Mouse (Mus musculus): ENCODE measurements around the gene Nrsn2. TPM values are rescaled to one million over a fixed set of nuclear protein-coding genes. Genes with fewer than 3 reads are reported as not detected.
A peak's percentile ranks its signal among the peaks of the same experiment; 100 is the strongest.

Nrsn2 gene
- polyA plus RNA-seq, 1 experiment = 99.0 TPM

DNA sequence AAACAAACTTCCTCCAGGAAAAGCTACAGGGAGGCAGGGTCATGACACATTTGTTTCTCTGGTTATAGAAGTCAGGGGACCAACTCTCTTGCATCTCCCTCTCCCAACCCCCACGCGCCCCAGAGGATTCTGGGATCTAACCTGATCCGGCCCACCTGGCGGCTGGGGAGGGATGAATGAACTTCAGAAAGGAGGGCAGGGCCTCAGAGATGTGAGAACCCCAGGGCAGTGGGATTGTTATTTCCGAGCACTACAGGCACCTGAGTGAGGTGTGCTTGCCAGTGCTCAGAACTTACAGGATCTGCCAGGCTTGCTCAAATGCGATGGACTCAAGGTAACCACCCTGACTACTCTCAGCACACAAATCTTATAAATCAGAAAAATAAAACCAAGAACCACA, 31.0 kb downstream of the Nrsn2 start:
- no peak for DNase-seq (ENCODE audit: extremely low spot score in 1 of 2, low spot score in 1 of 2)

DNA sequence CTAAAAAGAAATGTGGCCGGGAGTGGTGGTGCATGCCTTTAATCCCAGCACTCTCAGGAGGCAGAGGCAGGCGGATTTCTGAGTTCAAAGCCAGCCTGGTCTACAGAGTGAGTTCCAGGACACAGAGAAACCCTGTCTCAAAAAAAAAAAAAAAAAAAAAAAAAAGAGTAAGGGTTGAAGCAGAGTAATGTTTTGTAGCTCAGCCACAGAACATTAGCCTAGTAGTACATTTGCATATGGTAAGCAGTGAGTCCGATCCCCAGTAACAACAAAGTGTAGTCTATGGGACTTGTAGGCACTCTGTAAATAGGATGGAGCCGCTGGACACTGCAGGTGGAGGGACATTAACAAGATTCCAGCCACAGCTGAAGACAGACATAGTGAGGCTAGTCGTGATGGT, 31.5 kb downstream of the Nrsn2 start:
- DNase-seq (ENCODE audit: extremely low spot score in 1 of 2, low spot score in 1 of 2) = no peak

DNA sequence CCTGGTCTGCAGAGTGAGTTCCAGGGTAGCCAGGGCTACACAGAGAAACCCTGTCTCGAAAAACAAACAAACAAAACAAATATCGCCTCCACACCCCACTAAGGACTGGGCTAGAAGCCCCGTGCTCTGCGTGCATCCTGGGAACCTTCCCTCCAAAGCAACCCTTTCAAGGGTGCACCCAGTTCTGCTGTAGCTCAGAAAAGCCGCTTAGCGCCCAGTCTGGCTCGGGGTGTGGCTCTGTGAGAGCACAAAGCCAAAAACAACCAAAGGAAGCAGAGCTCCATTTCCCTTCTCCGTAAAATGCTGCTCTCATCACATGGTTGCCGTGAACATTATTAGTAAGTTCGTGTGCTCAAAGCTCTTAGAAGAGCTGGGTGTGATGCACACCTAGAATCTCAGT, 32.1 kb downstream of the Nrsn2 start:
- no peak for DNase-seq (ENCODE audit: extremely low spot score in 1 of 2, low spot score in 1 of 2)

GRCm38 (mm10) chr2:152343329-152344213, 32.9 kb downstream of the Nrsn2 start, which contains the start of gene Trib3:
Gene Trib3, minus strand, starts transcription at chr2:152344032.
- peak; percentile 25 to 73 for DNase-seq (ENCODE audit: extremely low spot score in 1 of 2, low spot score in 1 of 2)

DNA sequence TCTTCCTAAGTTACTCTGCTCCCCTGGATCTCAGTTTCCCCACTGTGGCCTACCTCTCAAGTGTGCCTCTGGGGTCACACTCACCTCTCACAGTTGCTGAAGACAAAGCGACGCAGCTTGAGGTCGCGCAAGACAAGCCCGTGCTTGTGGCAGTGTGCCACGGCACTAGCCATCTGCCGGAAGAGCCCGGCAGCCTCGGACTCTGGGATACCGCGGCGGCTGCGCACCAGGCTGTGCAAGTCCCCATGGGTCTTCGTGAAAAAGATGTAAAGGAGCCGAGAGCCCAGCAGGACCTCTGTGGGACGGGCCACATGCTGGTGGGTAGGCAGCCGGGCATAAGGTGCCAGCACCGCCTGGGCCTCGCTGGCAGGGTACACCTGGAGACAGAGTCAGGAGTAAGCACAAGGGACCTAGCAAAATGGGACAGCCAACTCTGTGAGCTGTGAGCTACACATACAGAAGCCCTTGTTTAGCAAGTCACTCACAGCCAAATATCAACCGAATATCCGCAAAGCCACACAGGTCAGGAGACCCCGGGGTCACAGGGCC, 36.7 kb downstream of the Nrsn2 start:
- DNase-seq (ENCODE audit: extremely low spot score in 1 of 2, low spot score in 1 of 2) = no peak

DNA sequence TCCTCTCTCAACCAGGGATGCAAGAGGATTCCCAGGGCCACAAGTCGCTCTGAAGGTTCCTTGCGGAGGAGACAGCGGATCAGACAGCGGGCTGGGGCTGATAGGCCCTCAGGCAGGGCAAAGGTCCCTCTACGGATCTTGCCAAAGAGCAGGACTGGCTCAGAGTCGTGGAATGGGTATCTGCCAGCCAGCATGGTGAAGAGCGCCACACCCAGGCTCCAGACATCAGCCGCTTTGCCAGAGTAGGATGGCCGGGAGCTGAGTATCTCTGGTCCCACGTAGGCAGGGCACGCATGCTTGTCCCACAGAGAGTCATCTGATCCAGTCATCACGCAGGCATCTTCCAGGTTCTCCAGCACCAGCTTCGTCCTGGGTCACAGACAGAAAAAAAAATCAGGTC, 38.1 kb downstream of the Nrsn2 start:
- no peak for DNase-seq (ENCODE audit: extremely low spot score in 1 of 2, low spot score in 1 of 2)

DNA sequence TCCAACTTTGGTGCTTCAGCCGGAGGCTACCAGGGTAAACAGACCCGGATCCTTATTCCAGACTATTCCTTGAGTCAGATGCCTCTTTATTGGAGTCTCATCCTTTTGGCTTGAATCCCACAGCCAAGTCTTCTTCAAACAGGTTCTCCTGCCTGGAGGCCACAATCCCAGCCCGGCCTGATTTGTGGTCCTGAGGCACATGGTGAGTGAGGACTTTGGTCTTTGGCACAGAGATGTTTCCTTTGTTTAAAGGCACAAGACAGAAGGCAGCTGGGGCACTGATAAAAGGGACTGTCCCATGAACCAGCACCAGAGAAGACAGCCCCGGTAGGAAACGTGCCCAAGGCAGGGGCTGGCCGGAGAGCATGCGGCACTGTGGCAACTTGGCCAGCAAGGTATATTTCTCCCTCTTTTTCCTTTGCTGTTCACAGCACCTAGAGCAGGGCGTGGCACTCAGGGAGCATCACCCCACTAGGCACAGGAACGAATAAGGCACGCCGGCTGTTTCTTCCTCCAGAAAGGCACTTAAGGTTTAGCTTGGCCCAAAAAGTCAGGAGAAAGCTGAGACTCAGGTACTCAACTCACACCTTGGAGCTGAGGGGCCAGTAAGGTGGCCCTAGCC, 38.7 kb downstream of the Nrsn2 start:
- DNase-seq (ENCODE audit: extremely low spot score in 1 of 2, low spot score in 1 of 2) = no peak

DNA sequence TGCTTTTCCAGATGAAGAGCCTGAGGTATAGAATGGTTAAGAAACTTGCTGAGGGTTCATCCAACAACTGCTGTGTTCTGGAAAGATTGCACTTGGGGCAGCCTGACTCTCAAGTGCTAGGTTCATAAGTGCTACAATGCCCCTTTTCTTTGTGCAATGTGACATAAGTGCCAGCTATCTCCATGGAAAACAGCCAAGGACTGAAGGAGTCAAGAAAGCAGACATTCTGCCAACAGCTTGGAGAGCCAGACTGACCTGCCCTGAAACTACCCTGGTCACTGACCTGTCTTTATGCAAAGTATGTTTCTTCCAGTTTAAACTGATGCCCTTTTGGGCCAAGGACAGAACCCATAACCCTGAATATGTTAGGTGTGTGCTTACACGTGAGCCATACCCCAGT, 39.6 kb downstream of the Nrsn2 start:
- DNase-seq (ENCODE audit: extremely low spot score in 1 of 2, low spot score in 1 of 2) = no peak

- peak in 1 of 2 experiments; percentile 26 for DNase-seq (ENCODE audit: extremely low spot score in 1 of 2, low spot score in 1 of 2)
These were observed 41.1 kb downstream of the Nrsn2 start for GRCm38 (mm10) chr2:152335289-152335820.

- no peak for DNase-seq (ENCODE audit: extremely low spot score in 1 of 2, low spot score in 1 of 2)
These were observed 43.0 kb downstream of the Nrsn2 start for GRCm38 (mm10) chr2:152333345-152334006.

- DNase-seq (ENCODE audit: extremely low spot score in 1 of 2, low spot score in 1 of 2) = peak; percentile 84
These were observed 44.2 kb downstream of the Nrsn2 start, which contains the start of gene Rbck1 for GRCm38 (mm10) chr2:152332101-152332825. Gene Rbck1, minus strand, starts transcription at chr2:152332653.

- DNase-seq (ENCODE audit: extremely low spot score in 1 of 2, low spot score in 1 of 2) = no peak
These were observed 45.5 kb downstream of the Nrsn2 start for GRCm38 (mm10) chr2:152330858-152331423.

- DNase-seq (ENCODE audit: extremely low spot score in 1 of 2, low spot score in 1 of 2) = no peak
These were observed 48.5 kb downstream of the Nrsn2 start for GRCm38 (mm10) chr2:152327980-152328379.

DNA sequence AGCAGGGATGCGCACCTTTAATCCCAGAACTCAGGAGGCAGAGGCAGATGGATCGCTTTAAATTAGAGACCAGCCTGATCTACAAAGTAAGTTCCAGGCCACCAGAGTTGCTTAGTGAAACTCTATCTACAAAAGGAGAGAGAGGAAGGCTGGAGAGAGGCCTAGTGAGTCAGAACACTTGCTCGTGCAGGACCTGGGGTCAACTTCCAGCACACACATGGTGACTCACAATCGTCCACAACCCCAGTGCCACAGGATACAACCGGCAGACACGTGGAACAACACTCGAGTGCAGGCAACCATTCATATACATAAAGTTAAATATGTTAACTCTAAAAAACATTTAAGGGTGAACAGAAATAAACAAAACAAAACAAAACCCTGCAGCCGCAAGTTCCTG, 49.8 kb downstream of the Nrsn2 start:
- no peak for DNase-seq (ENCODE audit: extremely low spot score in 1 of 2, low spot score in 1 of 2)

DNA sequence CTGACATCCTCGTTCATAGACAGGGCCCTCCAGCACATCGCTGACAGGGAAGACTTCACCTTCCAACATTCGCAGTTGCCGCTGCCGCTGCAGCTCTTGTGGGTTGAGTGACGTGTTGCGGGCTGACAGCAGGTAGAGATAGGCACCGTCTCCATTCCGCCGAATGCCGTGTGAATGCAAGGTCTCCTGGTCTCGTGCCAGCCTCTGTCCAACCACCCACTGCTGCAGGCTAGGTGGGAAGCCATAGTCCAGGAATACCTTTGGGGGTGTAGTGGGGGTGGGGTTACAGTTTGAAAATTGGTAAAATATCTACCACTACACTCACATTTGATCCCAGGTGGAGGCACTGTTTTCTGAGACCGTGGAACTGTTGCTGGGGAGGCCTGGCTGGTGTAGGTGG, 50.3 kb downstream of the Nrsn2 start:
- no peak for DNase-seq (ENCODE audit: extremely low spot score in 1 of 2, low spot score in 1 of 2)

DNA sequence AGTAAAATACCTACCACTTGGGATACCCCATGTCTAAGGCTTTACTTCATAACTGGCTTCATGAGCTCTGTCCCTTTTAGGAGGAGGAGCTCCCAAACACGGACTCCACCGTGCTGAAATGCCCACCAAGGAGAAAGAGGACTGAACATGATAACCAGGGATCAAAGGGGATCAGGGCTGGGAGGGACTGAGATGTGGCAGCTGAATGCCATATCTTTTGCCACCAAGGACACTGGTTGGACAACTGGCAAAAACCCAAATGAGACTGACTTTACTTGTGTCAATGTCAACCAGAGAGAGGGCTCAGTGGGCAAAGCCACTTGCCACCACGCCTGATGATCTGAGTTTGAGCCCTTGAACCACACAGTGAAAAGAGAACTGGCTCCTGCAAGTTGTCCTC, 51.6 kb downstream of the Nrsn2 start:
- no peak for DNase-seq (ENCODE audit: extremely low spot score in 1 of 2, low spot score in 1 of 2)

DNA sequence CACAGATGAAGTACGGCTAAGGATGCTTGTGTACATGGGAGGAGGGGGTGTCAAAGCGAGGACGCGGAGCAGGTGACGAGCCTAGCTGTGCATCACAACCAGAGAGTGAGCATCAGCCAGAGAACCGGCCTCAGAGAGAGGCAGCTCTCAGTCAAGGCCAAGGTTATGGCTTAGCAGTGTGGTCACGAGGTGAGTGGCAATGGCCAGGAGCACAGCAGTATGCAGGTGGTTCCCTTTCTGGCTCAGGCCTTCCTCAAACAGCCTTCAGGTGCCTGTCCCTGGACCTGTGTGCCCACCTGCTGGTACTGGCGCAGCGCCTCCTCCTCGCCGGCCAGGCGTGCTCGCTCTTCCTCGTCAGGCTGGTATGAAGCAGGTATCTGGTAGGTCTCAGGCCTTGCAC, 52.5 kb downstream of the Nrsn2 start:
- DNase-seq (ENCODE audit: extremely low spot score in 1 of 2, low spot score in 1 of 2) = no peak

- no peak for DNase-seq (ENCODE audit: extremely low spot score in 1 of 2, low spot score in 1 of 2)
These were observed 54.2 kb downstream of the Nrsn2 start for GRCm38 (mm10) chr2:152322198-152322597.

DNA sequence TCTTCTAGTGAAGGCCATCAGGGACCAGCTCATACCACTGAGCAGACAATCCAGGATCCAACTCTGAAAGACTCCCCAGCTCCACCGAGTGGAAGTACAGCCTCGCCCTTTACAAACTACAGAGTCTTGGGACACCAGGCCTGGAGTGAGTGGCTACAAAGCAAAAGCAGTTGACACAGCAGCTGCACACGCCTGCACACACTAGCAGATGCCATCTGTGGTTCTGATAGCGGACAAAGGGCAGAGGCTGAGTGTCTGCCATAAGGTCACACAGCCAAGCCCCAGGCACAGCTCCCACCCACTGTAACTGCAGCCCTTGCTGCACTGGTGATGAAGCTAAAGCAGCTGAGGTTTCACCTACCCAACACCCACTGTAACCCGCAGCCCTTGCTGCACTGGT, 54.9 kb downstream of the Nrsn2 start:
- DNase-seq (ENCODE audit: extremely low spot score in 1 of 2, low spot score in 1 of 2) = peak in 1 of 2 experiments; percentile 13
